Mouse (Mus musculus) MEL (cell line): ENCODE results near the gene Cyth4.

ENCODE experiments used
- CHD1 ChIP-seq: IDR thresholded peaks from 2 replicates; pipeline ENCODE4 v1.6.1; 2012; ENCODE audit warnings: low read depth, mild to moderate bottlenecking, inconsistent platforms, low read length, improper control_type of control experiment
- CTCF ChIP-seq, 3 experiments: IDR thresholded peaks in 2 of 3; conservative IDR thresholded peaks in 1 of 3; 2 replicates each; pipeline ENCODE4 v1.5.1; 2011 to 2012; ENCODE audit warnings: low read length in 3 of 3, low read depth in 2 of 3, mild to moderate bottlenecking in 2 of 3, improper control_type of control experiment in 1 of 3, inconsistent platforms in 1 of 3, mixed read lengths in 1 of 3, moderate library complexity in 1 of 3; ENCODE audit not compliant: control insufficient read depth in 1 of 3, insufficient read depth in 1 of 3, poor library complexity in 1 of 3, severe bottlenecking in 1 of 3
- GATA1 ChIP-seq: IDR thresholded peaks from 2 replicates; pipeline ENCODE4 v1.6.1; 2011; ENCODE audit warnings: low read depth, low read length, improper control_type of control experiment
- MAX ChIP-seq: IDR thresholded peaks from 2 replicates; pipeline ENCODE4 v1.6.1; 2011; ENCODE audit warnings: low read length, improper control_type of control experiment
- MEF2A ChIP-seq: IDR thresholded peaks from 2 replicates; pipeline ENCODE4 v1.6.1; 2014; ENCODE audit warnings: low read depth, mild to moderate bottlenecking, inconsistent platforms, low read length, improper control_type of control experiment; ENCODE audit not compliant: poor library complexity, insufficient replicate concordance, severe bottlenecking; ENCODE audit errors: extremely low read depth
- NRF1 ChIP-seq: IDR thresholded peaks from 2 replicates; pipeline ENCODE4 v1.6.1; 2014; ENCODE audit warnings: low read depth, mild to moderate bottlenecking, inconsistent platforms, low read length, improper control_type of control experiment, moderate library complexity; ENCODE audit not compliant: poor library complexity, insufficient read depth, severe bottlenecking
- POLR2A ChIP-seq, 2 experiments: IDR thresholded peaks; 2 replicates each; pipeline ENCODE4 v1.6.1; 2011 to 2012; ENCODE audit warnings: low read length in 2 of 2, mild to moderate bottlenecking in 2 of 2, control low read depth in 1 of 2, improper control_type of control experiment in 1 of 2, low read depth in 1 of 2, moderate library complexity in 1 of 2; ENCODE audit not compliant: control insufficient read depth in 1 of 2, insufficient read depth in 1 of 2, poor library complexity in 1 of 2
- TCF12 ChIP-seq: IDR thresholded peaks from 2 replicates; pipeline ENCODE4 v1.6.1; 2014; ENCODE audit warnings: low read depth, mild to moderate bottlenecking, inconsistent platforms, low read length, improper control_type of control experiment, moderate library complexity

DNA sequence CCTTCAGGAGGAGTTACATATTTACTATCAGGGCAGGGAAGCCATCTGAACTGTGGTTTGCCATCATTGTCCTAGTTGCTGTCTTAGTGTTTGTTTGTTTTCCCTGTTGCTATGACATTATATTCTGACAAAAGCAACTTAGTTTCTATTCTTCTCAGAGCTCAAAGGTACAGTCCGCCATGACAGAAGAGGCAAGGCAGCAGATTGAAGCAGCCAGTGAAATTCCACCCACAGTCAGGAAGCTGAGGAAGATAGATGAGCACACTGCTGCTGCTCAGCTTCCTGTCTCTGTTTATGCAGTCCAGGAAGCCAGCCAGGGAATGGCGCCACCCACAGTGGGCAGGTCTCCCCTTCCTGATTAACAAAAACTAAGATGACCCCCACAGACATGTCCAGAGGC is 2.0 kb upstream of the Cyth4 start:
- TF ChIP-seq POLR2A (IDR thresholded peaks at IDR 0.05; ENCODE audit: control insufficient read depth in 1 of 2, insufficient read depth in 1 of 2, low read depth in 1 of 2, low read length in 2 of 2, poor library complexity in 1 of 2) (no peak), CTCF (IDR thresholded peaks at IDR 0.05 in 2 of 3, conservative IDR thresholded peaks at IDR 0.05 in 1 of 3; ENCODE audit: control insufficient read depth in 1 of 3, insufficient read depth in 1 of 3, low read depth in 2 of 3, low read length in 3 of 3, poor library complexity in 1 of 3, severe bottlenecking in 1 of 3) (no peak), TCF12 (no peak), MAX (no peak), MEF2A (no peak), CHD1 (no peak), GATA1 (no peak), NRF1 (no peak)
